8 mouse cellular contexts compared by ENCODE assay signal in the genomic region with DNA sequence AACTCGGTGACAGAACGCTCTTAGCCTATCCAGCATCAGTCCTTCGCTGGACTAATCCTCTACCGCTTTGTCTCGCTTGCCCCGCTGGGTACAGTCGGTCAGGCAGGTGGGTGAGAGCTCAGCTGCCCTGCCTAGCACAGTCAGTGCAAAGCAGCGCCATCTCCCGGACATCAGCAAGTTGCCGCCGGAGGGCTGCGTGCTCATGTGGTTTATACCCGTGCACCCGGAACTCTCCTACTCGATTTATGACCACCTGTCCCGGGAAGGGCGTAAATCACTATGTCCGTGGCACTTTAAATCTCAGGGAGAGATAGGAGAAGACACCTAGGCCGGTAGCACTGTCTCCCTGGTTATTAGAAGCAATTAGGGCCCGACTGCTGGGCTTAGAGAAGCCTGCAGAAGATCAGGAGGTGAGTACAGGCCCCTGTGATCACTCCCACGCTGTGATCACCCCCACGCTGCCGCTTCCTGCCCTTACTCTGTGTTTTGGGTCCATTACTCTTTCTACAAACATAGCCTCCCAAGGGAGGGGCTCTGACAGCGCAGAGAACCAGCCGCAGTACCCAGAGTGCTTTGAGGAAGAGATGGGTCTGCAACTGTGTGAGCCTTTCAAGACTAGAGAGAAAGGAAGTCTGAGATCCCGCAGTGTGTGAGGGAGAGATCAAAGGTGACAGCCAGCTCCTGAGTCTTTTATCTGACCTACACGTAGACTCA. TPM values are rescaled to one million over a fixed set of nuclear protein-coding genes. Genes with fewer than 3 reads are reported as not detected.
A peak's percentile ranks its signal among the peaks of the same experiment; 100 is the strongest.
DNase-seq lines count a peak whose midpoint lies in the region; ATAC-seq and TF ChIP-seq lines count a peak whose summit lies in the region.

No protein-coding gene starts in this region.

- no peak overlapping the region for H3K9ac ChIP-seq in forebrain, embryonic 14.5 days (ENCODE audit: low read length)
- H3K9ac ChIP-seq in liver, embryonic 14.5 days (replicated peaks): no peak overlapping the region
- H3K9ac ChIP-seq in neural tube, embryonic 12.5 days: no peak overlapping the region

- H3K36me3 ChIP-seq in forebrain, embryonic 14.5 days (ENCODE audit: control insufficient read depth, insufficient read depth, low read length): no peaks in the 10 kb centered on the region
- no peaks in the 10 kb centered on the region for H3K36me3 ChIP-seq in liver, embryonic 14.5 days (replicated peaks; ENCODE audit: control insufficient read depth, insufficient read depth, low read depth)
- no peaks in the 10 kb centered on the region for H3K36me3 ChIP-seq in neural tube, embryonic 12.5 days

- no peak for TF ChIP-seq EP300 in liver, embryonic 14.5 days (IDR thresholded peaks at IDR 0.05; ENCODE audit: low read depth)

- 23% methylated on average over 27 of the region's 27 CpGs for WGBS in forebrain, embryonic 14.5 days
- WGBS in liver, embryonic 14.5 days (ENCODE audit: insufficient replicate concordance): 17% methylated on average over 27 of the region's 27 CpGs
- 17% methylated on average over 27 of the region's 27 CpGs for WGBS in neural tube, embryonic 12.5 days

- no peaks in the 10 kb centered on the region for H3K9me3 ChIP-seq in forebrain, embryonic 14.5 days (replicated peaks; ENCODE audit: control insufficient read depth, low read length)
- H3K9me3 ChIP-seq in liver, embryonic 14.5 days (ENCODE audit: control insufficient read depth, low read length): no peaks in the 10 kb centered on the region
- no peaks in the 10 kb centered on the region for H3K9me3 ChIP-seq in neural tube, embryonic 12.5 days

- H3K4me3 ChIP-seq in forebrain, embryonic 14.5 days (ENCODE audit: low read depth, low read length): no peak overlapping the region
- H3K4me3 ChIP-seq in liver, embryonic 14.5 days (ENCODE audit: insufficient read depth in 1 of 2, low read depth in 2 of 2, low read length in 2 of 2): no peak overlapping the region
- H3K4me3 ChIP-seq in neural tube, embryonic 12.5 days: no peak overlapping the region

- peak; percentile 75 for TF ChIP-seq CTCF in liver, embryonic 14.5 days (IDR thresholded peaks at IDR 0.05; ENCODE audit: low read depth)

- H3K27me3 ChIP-seq in forebrain, embryonic 14.5 days (replicated peaks; ENCODE audit: control insufficient read depth, insufficient read depth, low read length): no peaks in the 10 kb centered on the region
- no peaks in the 10 kb centered on the region for H3K27me3 ChIP-seq in liver, embryonic 14.5 days (ENCODE audit: control insufficient read depth, insufficient read depth, low read length)
- H3K27me3 ChIP-seq in neural tube, embryonic 12.5 days (replicated peaks): no peaks in the 10 kb centered on the region

- no peak for ATAC-seq in cerebellum, adult (ENCODE audit: insufficient number of reproducible peaks, low FRiP score, low TSS enrichment)
- 0 out of 2 replicates have a peak, but pooled peaks have one; percentile 52 for ATAC-seq in forebrain, embryonic 14.5 days
- peak; percentile 56; the same call in 1 of the 2 replicates for ATAC-seq in liver, embryonic 14.5 days (ENCODE audit: insufficient read depth)
- ATAC-seq in neural tube, embryonic 12.5 days (ENCODE audit: low FRiP score, low read depth): peak; percentile 66

- H3K27ac ChIP-seq in forebrain, embryonic 14.5 days (ENCODE audit: low read depth, low read length): no peak overlapping the region
- H3K27ac ChIP-seq in liver, embryonic 14.5 days: no peak overlapping the region
- no peak overlapping the region for H3K27ac ChIP-seq in neural tube, embryonic 12.5 days

- peak; percentile 62 to 65 for DNase-seq in cerebellum, postnatal 10 days
- DNase-seq in adrenal gland, adult (ENCODE audit: inconsistent age in 2 of 2, low spot score in 1 of 2): peak; percentile 44 to 76
- DNase-seq in forebrain, embryonic 14.5 days (ENCODE audit: low spot score): peak; percentile 43
- peak; percentile 81 for DNase-seq in induced T-regulatory cell, adult 2 months (ENCODE audit: low read depth)
- peak in 1 of 3 experiments; percentile 31 for DNase-seq in liver, embryonic 14.5 days (ENCODE audit: low read depth in 3 of 3, low spot score in 3 of 3)
- peak; percentile 87 for DNase-seq in thymus, postnatal 14 days

- 0 out of 2 replicates have a peak overlapping the region, but pooled peaks have one; percentile 9 for H3K4me2 ChIP-seq in forebrain, embryonic 14.5 days (ENCODE audit: low read length)
- H3K4me2 ChIP-seq in liver, embryonic 14.5 days (ENCODE audit: low read depth): peak overlapping the region; percentile 19
- H3K4me2 ChIP-seq in neural tube, embryonic 12.5 days (replicated peaks): peak overlapping the region; percentile 24

- H3K4me1 ChIP-seq in forebrain, embryonic 14.5 days (ENCODE audit: control insufficient read depth, insufficient read depth, low read length): no peaks in the 10 kb centered on the region
- no peaks in the 10 kb centered on the region for H3K4me1 ChIP-seq in liver, embryonic 14.5 days (replicated peaks; ENCODE audit: control insufficient read depth in 2 of 2, insufficient read depth in 2 of 2, low read length in 1 of 2)
- no peaks in the 10 kb centered on the region for H3K4me1 ChIP-seq in neural tube, embryonic 12.5 days

RNA-seq across cellular contexts. Expression of a gene that starts 17.8 kb away (rescaled TPM):
- polyA plus RNA-seq in forebrain, embryonic 14.5 days (2014; fragmentation: Nextera tagmentation; extraction: Ambion mirVana): not detected in 2 replicates
- polyA plus RNA-seq in liver, embryonic 14.5 days (2012; rRNA removed): 10.2 and 10.3 TPM in 2 replicates
- 22.6 and 28.6 TPM in 2 replicates for polyA plus RNA-seq in liver, embryonic 14.5 days (2014; fragmentation: Nextera tagmentation; extraction: Ambion mirVana)
- polyA plus RNA-seq in neural tube, embryonic 12.5 days (2016; fragmentation: Nextera tagmentation; extraction: Ambion mirVana): 0.25 and 0.32 TPM in 2 replicates

RNA-seq across cellular contexts. Expression of a gene that starts 52.9 kb away (rescaled TPM):
- polyA plus RNA-seq in forebrain, embryonic 14.5 days (2014; fragmentation: Nextera tagmentation; extraction: Ambion mirVana): 120 and 132 TPM in 2 replicates
- 53.3 and 58.6 TPM in 2 replicates for polyA plus RNA-seq in liver, embryonic 14.5 days (2012; rRNA removed)
- 227 TPM in 2 replicates for polyA plus RNA-seq in liver, embryonic 14.5 days (2014; fragmentation: Nextera tagmentation; extraction: Ambion mirVana)
- polyA plus RNA-seq in neural tube, embryonic 12.5 days (2016; fragmentation: Nextera tagmentation; extraction: Ambion mirVana): 99.0 and 107 TPM in 2 replicates
